Mouse (Mus musculus) CD4-positive helper T cell, adult 2 months (primary cell): ENCODE measurements around the gene Adh6a.
"Not testable (repeated sequence)": the region's sequence is repeated elsewhere in the genome, so short reads cannot be mapped to it uniquely, and the experiment has no call there.

Experiments
- DNase-seq: peaks from one replicate; pipeline ENCODE4 v3.0.0-alpha.2; 2012; ENCODE audit warnings: low read depth, missing footprints, low spot score

The Adh6a gene

GRCm38 (mm10) chr3:138325001-138325400 lies 11.9 kb downstream of the Adh6a start:
- no peak for DNase-seq

GRCm38 (mm10) chr3:138325466-138325865 lies 12.4 kb downstream of the Adh6a start:
- DNase-seq: no peak

GRCm38 (mm10) chr3:138333910-138334309 lies 20.8 kb downstream of the Adh6a start:
- DNase-seq: peak; percentile 37

GRCm38 (mm10) chr3:138334320-138334719 lies 21.2 kb downstream of the Adh6a start:
- peak; percentile 67 for DNase-seq

- no peak for DNase-seq
These were observed 22.5 kb downstream of the Adh6a start for GRCm38 (mm10) chr3:138335566-138335965.

GRCm38 (mm10) chr3:138336104-138336754 lies 23.1 kb downstream of the Adh6a start:
- DNase-seq: no peak

GRCm38 (mm10) chr3:138341471-138341870 lies 28.4 kb downstream of the Adh6a start, which contains the start of gene Adh6b:
TSS of gene Adh6b (plus strand) at chr3:138341775.
- DNase-seq: no peak

- no peak for DNase-seq
These were observed 34.0 kb downstream of the Adh6a start for GRCm38 (mm10) chr3:138347041-138347440.

- no peak for DNase-seq
These were observed 39.1 kb downstream of the Adh6a start for GRCm38 (mm10) chr3:138352012-138352809.

GRCm38 (mm10) chr3:138358856-138359255 lies 45.8 kb downstream of the Adh6a start:
- DNase-seq: no peak

GRCm38 (mm10) chr3:138360721-138361120 lies 47.6 kb downstream of the Adh6a start:
- no peak for DNase-seq

- DNase-seq: no peak
These were observed 49.8 kb downstream of the Adh6a start for GRCm38 (mm10) chr3:138362920-138363319.

GRCm38 (mm10) chr3:138366181-138366580 lies 53.1 kb downstream of the Adh6a start:
- DNase-seq: no peak

- DNase-seq: no peak
These were observed 56.5 kb downstream of the Adh6a start for GRCm38 (mm10) chr3:138369546-138369945.

- DNase-seq: not testable (repeated sequence)
These were observed 57.2 kb downstream of the Adh6a start for GRCm38 (mm10) chr3:138370289-138370688.

- no peak for DNase-seq
These were observed 60.8 kb downstream of the Adh6a start for GRCm38 (mm10) chr3:138373920-138374319.

- DNase-seq: no peak
These were observed 62.1 kb downstream of the Adh6a start for GRCm38 (mm10) chr3:138375148-138375547.
